Mouse (Mus musculus) liver, postnatal 0 days (tissue): ENCODE results near the gene Phip. TPM values are rescaled to one million over a fixed set of nuclear protein-coding genes. Genes with fewer than 3 reads are reported as not detected.

ENCODE experiments used
- ATAC-seq: fragments of 200-750 bp; cut with Nextera tagmentation; 2 replicates; pipeline ENCODE4 v1.8.0; 2017; ENCODE audit warnings: mild to moderate bottlenecking, moderate library complexity
- DNase-seq: peaks from one replicate; pipeline ENCODE4 v3.0.0-alpha.2; 2016
- H3K27ac ChIP-seq: fragments of 300-500 bp; sonication (generic); 2 replicates; pipeline ENCODE4 v1.5.1; 2014; ENCODE audit warnings: antibody characterized with exemption, moderate library complexity, mild to moderate bottlenecking, low read depth
- H3K27me3 ChIP-seq: fragments of 300-500 bp; sonication (generic); 2 replicates; pipeline ENCODE4 v1.6.1; 2014; ENCODE audit warnings: low read length, control low read depth, mixed read lengths; ENCODE audit not compliant: insufficient read depth
- H3K36me3 ChIP-seq: fragments of 300-500 bp; sonication (generic); replicated peaks from 2 replicates; pipeline ENCODE4 v1.6.1; 2014; ENCODE audit warnings: mild to moderate bottlenecking, control low read depth, low read length, moderate library complexity, mixed read lengths; ENCODE audit not compliant: insufficient read depth
- H3K4me1 ChIP-seq: fragments of 300-500 bp; sonication (generic); 2 replicates; pipeline ENCODE4 v1.6.1; 2014; ENCODE audit warnings: antibody characterized with exemption, mild to moderate bottlenecking, control low read depth; ENCODE audit not compliant: insufficient read depth
- H3K4me2 ChIP-seq: fragments of 300-500 bp; sonication (generic); 2 replicates; pipeline ENCODE4 v1.6.1; 2014; ENCODE audit warnings: low read depth, mild to moderate bottlenecking, low read length, moderate library complexity, mixed read lengths
- H3K4me3 ChIP-seq: fragments of 300-500 bp; sonication (generic); 2 replicates; pipeline ENCODE4 v1.5.1; 2014; ENCODE audit warnings: low read depth, low read length
- H3K9ac ChIP-seq: fragments of 300-500 bp; sonication (generic); replicated peaks from 2 replicates; pipeline ENCODE4 v1.6.1; 2014; ENCODE audit warnings: mild to moderate bottlenecking, moderate library complexity
- H3K9me3 ChIP-seq: fragments of 300-500 bp; sonication (generic); 2 replicates; pipeline ENCODE4 v1.6.1; 2016; ENCODE audit warnings: mild to moderate bottlenecking, control low read depth, low read length, mixed read lengths
- CTCF ChIP-seq: sonication (generic); IDR thresholded peaks from 2 replicates; pipeline ENCODE4 v1.5.1; 2016; ENCODE audit warnings: antibody characterized with exemption, low read depth
- EP300 ChIP-seq: IDR thresholded peaks from 2 replicates; pipeline ENCODE4 v1.6.1; 2016; ENCODE audit warnings: antibody characterized with exemption, low read depth, mild to moderate bottlenecking
- WGBS: fragments of 180-500 bp; shearing (Covaris S2); extraction: QIAGEN DNeasy Blood & Tissue Kit; methylation state at CpG from one replicate; pipeline ENCODE4 v1.1.7; 2014; ENCODE audit not compliant: insufficient replicate concordance; 5-methylcytosine and 5-hydroxymethylcytosine counted together
- polyA plus RNA-seq: library from polyadenylated mRNA; unstranded; fragments of >200 nt; fragmentation: Nextera tagmentation; extraction: Ambion mirVana; gene quantifications from 2 replicates; pipeline ENCODE4 v1.2.1, GENCODE M21; 2015

Phip gene
- polyA plus RNA-seq, 1 experiment from 2014 or later, result 15.4 TPM

DNA sequence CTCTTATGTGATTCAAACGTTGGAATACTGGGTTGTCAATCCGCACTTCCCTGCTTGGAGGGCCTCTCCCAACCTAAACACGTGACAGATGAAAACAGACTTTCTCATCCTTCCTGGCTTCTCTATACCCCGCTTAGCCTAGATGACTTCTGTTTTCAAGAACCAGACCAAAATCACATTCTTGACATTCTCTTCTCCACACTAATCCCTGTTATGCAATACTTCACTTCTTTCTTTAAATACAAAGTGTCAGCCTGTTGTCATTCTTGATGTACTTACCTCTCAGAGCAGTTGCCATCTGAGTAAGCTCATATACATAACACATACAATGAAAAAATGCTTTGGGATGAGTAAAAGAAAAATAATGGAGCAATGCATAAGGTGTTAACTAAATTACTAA lies 143.4 kb downstream of the Phip start:
- DNase-seq, result no peak
- no peak overlapping the region for H3K4me2 ChIP-seq
- TF ChIP-seq CTCF (no peak), EP300 (no peak)
- no peak overlapping the region for H3K9ac ChIP-seq
- 68% methylated on average over 4 of the region's 4 CpGs for WGBS
- no peaks in the 10 kb centered on the region for H3K36me3 ChIP-seq
- H3K27me3 ChIP-seq, result no peaks in the 10 kb centered on the region
- no peak overlapping the region for H3K27ac ChIP-seq
- H3K4me1 ChIP-seq, result peaks cover 16% of the 10 kb centered on the region
- ATAC-seq, result no peak
- no peak overlapping the region for H3K4me3 ChIP-seq
- no peaks in the 10 kb centered on the region for H3K9me3 ChIP-seq

GRCm38 (mm10) chr9:82829693-82830430 lies 145.5 kb downstream of the Phip start:
- ATAC-seq, result peak; percentile 92
- Histone ChIP-seq H3K27me3 (no peaks in the 10 kb centered on the region), H3K9ac (peak overlapping the region; percentile 58), H3K4me3 (peak overlapping the region; percentile 64), H3K36me3 (no peaks in the 10 kb centered on the region), H3K4me2 (peak overlapping the region; percentile 95), H3K4me1 (peaks cover 16% of the 10 kb centered on the region), H3K9me3 (no peaks in the 10 kb centered on the region), H3K27ac (no peak overlapping the region)
- peak; percentile 83 for DNase-seq
- WGBS, result under 1% methylated on average over 52 of the region's 65 CpGs
- TF ChIP-seq EP300 (no peak), CTCF (no peak)

DNA sequence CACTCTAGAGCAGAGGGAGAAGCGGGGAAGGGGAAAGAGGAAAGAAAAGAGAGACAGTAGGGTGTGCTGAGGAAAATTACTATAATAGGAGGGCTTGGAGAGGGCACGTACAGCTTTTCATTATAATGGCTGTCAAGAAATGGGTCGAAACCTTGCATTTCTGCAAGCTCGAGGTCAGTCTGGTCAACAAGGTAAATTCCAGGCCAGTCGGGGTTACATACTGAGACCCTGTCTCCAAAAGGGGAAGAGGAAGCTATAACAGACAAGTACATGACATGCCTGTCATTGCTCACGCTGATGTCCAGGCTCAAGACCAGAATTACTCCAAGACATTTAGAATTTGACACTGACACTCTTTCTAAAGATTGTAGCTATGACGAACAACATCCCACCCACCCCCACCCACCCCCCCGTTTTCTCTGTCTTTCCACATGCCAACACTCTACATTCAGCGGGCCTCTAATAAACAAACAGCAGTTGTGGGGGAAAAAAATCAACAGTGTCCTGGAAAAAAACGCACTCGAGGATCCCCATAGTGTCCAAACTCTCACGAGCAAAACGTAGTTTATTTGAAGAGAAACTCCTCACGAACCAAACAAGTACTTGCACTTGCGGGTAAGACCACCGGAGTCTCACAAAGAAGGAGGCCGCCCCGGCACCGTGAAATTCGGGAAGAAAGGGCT lies 146.2 kb downstream of the Phip start, which contains the start of gene Irak1bp1:
Gene Irak1bp1, plus strand, starts transcription at position 534 of the 683 bp plus-strand sequence.
- peaks cover 16% of the 10 kb centered on the region for H3K4me1 ChIP-seq
- 10% methylated on average over 20 of the region's 20 CpGs for WGBS
- no peaks in the 10 kb centered on the region for H3K9me3 ChIP-seq
- DNase-seq (no peak), ATAC-seq (peak; percentile 18)
- peak within 1 kb of the TSS; percentile 64 for H3K4me3 ChIP-seq
- H3K27ac ChIP-seq, result no peak within 1 kb of the TSS
- H3K4me2 ChIP-seq, result peak within 1 kb of the TSS; percentile 95
- no peaks in the 10 kb centered on the region for H3K36me3 ChIP-seq
- peak within 1 kb of the TSS; percentile 58 for H3K9ac ChIP-seq
- no peaks in the 10 kb centered on the region for H3K27me3 ChIP-seq
- TF ChIP-seq EP300 (no peak), CTCF (no peak)

DNA sequence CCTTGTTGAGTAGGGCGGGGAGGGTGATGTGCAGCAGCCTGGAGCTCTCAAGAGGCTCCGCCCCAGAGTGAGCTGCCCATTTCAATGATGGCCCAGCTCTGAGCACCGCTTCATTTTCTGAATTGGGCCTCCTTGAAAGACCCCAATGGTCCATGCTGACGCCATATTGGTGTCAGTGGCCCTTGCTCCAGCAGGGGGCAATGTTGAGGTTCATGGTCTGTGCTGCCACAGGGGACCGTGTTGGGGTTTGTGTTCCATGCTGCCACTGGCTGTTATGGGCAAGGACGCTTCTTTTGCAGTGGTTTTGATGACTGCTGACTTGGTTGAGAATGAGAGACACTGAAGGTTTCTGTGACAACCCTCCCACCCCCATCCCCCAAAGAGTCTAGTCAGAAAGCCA lies 148.9 kb downstream of the Phip start:
- Histone ChIP-seq H3K4me2 (no peak overlapping the region), H3K36me3 (no peaks in the 10 kb centered on the region), H3K4me3 (no peak overlapping the region), H3K9me3 (no peaks in the 10 kb centered on the region), H3K27me3 (no peaks in the 10 kb centered on the region), H3K27ac (no peak overlapping the region), H3K4me1 (peaks cover 16% of the 10 kb centered on the region), H3K9ac (no peak overlapping the region)
- 91% methylated on average over 6 of the region's 6 CpGs for WGBS
- DNase-seq (no peak), ATAC-seq (no peak)
- TF ChIP-seq CTCF (no peak), EP300 (no peak)

Other genes with a start within 250 kb of the Phip start
- 1.2 and 1.4 TPM in 2 replicates for gene Irak1bp1, start 146.0 kb downstream of the Phip start, polyA plus RNA-seq
- gene Hmgn3, start 171.2 kb upstream of the Phip start, polyA plus RNA-seq, result 3.8 and 4.8 TPM in 2 replicates